Mouse (Mus musculus): ENCODE measurements around the gene Srrm2.

- TF ChIP-seq CTCF (IDR thresholded peaks at IDR 0.05; ENCODE audit: extremely low read depth, insufficient read depth, low read length), result no peak
- TF ChIP-seq POLR2A (IDR thresholded peaks at IDR 0.05; ENCODE audit: extremely low read depth, insufficient read depth, low read length), result no peak
These were observed 11.3 kb downstream of the Srrm2 start for GRCm38 (mm10) chr17:23801627-23802026.
